Mouse (Mus musculus) heart, embryonic 16.5 days (tissue): ENCODE data around the gene Slc39a12. TPM values are rescaled to one million over a fixed set of nuclear protein-coding genes. Genes with fewer than 3 reads are reported as not detected.

Experiments used
- ATAC-seq: fragments of 200-750 bp; cut with Nextera tagmentation; replicated peaks from 2 replicates; pipeline ENCODE4 v1.8.0; 2017; ENCODE audit warnings: moderate number of reproducible peaks; ENCODE audit not compliant: insufficient read depth, low FRiP score; ENCODE audit errors: extremely low read depth
- H3K27ac ChIP-seq: fragments of 300-500 bp; sonication (generic); 2 replicates; pipeline ENCODE4 v1.5.1; 2014; ENCODE audit warnings: mild to moderate bottlenecking, low read length, control low read depth, moderate library complexity
- H3K27me3 ChIP-seq: fragments of 300-500 bp; sonication (generic); 2 replicates; pipeline ENCODE4 v1.6.1; 2014; ENCODE audit warnings: low read length, mixed read lengths; ENCODE audit not compliant: control insufficient read depth, insufficient read depth
- H3K36me3 ChIP-seq: fragments of 300-500 bp; sonication (generic); 2 replicates; pipeline ENCODE4 v1.6.1; 2014; ENCODE audit not compliant: control insufficient read depth, insufficient read depth
- H3K4me1 ChIP-seq: fragments of 300-500 bp; sonication (generic); 2 replicates; pipeline ENCODE4 v1.6.1; 2014; ENCODE audit warnings: low read length, mixed read lengths; ENCODE audit not compliant: control insufficient read depth, insufficient read depth
- H3K4me2 ChIP-seq: fragments of 300-500 bp; sonication (generic); 2 replicates; pipeline ENCODE4 v1.6.1; 2014; ENCODE audit warnings: low read depth, mild to moderate bottlenecking, control low read depth, low read length
- H3K4me3 ChIP-seq: fragments of 300-500 bp; sonication (generic); 2 replicates; pipeline ENCODE4 v1.5.1; 2014; ENCODE audit warnings: mild to moderate bottlenecking, control low read depth, low read length
- H3K9ac ChIP-seq: fragments of 300-500 bp; sonication (generic); 2 replicates; pipeline ENCODE4 v1.6.1; 2014; ENCODE audit warnings: low read length, control low read depth
- H3K9me3 ChIP-seq: fragments of 300-500 bp; sonication (generic); replicated peaks from 2 replicates; pipeline ENCODE4 v1.6.1; 2016; ENCODE audit warnings: low read length; ENCODE audit not compliant: control insufficient read depth
- WGBS: fragments of 180-500 bp; shearing (Covaris S2); extraction: QIAGEN DNeasy Blood & Tissue Kit; methylation state at CpG from one replicate; pipeline ENCODE4 v1.1.7; 2014; 5-methylcytosine and 5-hydroxymethylcytosine counted together
- polyA plus RNA-seq: library from polyadenylated mRNA; unstranded; fragments of >200 nt; fragmentation: Nextera tagmentation; extraction: Ambion mirVana; gene quantifications from 2 replicates; pipeline ENCODE4 v1.2.1, GENCODE M21; 2015

The Slc39a12 gene
- polyA plus RNA-seq, 1 experiment from 2014 or later: not detected

DNA sequence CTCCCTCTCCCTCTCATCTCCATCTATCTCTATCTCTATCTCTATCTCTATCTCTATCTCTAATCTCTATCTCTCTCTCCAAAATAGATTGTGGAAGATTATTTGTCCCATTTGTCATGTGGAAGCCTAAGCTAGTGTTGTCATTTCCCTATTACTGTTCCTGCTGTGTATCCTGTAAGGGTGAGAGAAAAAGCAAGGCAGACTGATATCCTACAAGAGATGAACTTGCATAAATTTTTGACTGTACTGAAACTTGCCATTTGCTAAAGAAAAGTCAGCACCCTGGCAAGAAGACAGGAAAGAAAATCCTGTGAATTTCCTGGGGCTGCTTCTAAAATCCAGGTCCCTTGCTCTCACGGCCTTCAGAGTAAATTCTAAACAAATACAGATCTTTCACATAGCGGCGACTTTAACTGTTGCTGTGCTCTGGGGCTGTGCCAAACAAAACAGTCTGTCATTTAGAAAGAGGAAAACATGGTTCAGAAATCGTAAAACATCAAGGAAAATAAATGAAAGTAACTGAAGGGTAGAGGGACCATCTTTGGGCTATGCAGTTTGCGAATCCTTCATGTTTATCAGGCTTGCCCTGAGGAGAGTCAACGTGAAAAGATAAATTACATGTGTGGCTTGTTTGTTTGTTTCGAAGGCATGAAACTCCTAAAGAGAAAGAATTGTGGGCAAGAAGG, 67.0 kb downstream of the Slc39a12 start:
- Histone ChIP-seq H3K9ac (no peak overlapping the region), H3K4me2 (no peak overlapping the region), H3K27me3 (no peaks in the 10 kb centered on the region), H3K4me3 (no peak overlapping the region), H3K9me3 (no peaks in the 10 kb centered on the region), H3K27ac (no peak overlapping the region), H3K4me1 (peaks cover 3% of the 10 kb centered on the region; the same call in 1 of the 2 replicates), H3K36me3 (no peaks in the 10 kb centered on the region)
- WGBS: 58% methylated on average over 7 of the region's 7 CpGs
- no peak for ATAC-seq

DNA sequence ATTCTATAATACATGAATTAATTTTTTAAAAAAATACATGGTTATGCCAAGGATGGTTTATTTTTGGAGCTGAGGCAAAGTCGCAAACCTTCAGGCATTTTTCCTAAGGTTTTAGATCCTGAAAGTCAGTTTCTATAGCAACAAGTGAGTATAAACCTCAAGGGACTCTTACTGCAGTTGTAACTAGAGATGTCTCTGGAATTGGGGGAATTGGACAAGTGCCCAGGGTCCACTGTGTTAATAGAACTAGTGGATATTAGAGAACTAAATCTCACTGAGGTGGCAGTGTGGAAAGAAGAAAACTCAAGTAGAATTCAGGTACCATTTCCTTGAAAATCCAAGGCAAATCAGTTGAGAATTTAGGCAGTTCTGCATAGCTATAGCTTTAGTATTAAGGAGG, 76.3 kb downstream of the Slc39a12 start:
- Histone ChIP-seq H3K4me2 (no peak overlapping the region), H3K36me3 (no peaks in the 10 kb centered on the region), H3K27me3 (no peaks in the 10 kb centered on the region), H3K27ac (no peak overlapping the region), H3K9me3 (no peaks in the 10 kb centered on the region), H3K4me1 (no peaks in the 10 kb centered on the region), H3K4me3 (no peak overlapping the region), H3K9ac (no peak overlapping the region)
- ATAC-seq: no peak
- 46% methylated on average over 1 of the region's 1 CpGs for WGBS

GRCm38 (mm10) chr2:14494132-14494531, 106.0 kb downstream of the Slc39a12 start:
- peaks cover 23% of the 10 kb centered on the region; the same call in 1 of the 2 replicates for H3K4me1 ChIP-seq
- H3K27me3 ChIP-seq: no peaks in the 10 kb centered on the region
- no peak overlapping the region for H3K9ac ChIP-seq
- H3K27ac ChIP-seq: peak overlapping the region; percentile 53
- no peak overlapping the region for H3K4me3 ChIP-seq
- H3K4me2 ChIP-seq: no peak overlapping the region
- WGBS: 25% methylated on average over 5 of the region's 5 CpGs
- ATAC-seq: no peak
- no peaks in the 10 kb centered on the region for H3K36me3 ChIP-seq
- no peaks in the 10 kb centered on the region for H3K9me3 ChIP-seq

DNA sequence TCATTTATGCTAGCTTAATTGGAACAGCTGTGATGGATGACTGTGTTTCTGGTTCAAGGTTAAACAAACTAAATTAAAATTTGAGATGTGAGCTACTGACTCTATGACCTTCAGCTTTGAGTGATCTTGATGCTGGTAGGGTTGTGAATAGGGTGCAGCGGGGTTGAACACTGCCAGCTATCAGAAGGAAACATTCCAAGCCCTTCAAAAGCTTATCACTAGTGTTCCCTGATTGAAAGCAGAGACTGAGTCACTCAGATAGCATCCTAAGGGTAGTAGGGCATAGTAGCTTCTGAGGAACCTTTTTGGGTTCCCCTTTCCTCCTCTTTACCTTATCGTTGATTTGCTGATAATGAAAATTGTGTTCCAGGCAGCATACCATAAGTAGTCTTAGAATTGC, 108.0 kb downstream of the Slc39a12 start:
- Histone ChIP-seq H3K9ac (no peak overlapping the region), H3K27ac (peak overlapping the region; percentile 93), H3K4me2 (peak overlapping the region; percentile 49), H3K4me1 (peaks cover 21% of the 10 kb centered on the region; the same call in 1 of the 2 replicates), H3K4me3 (peak overlapping the region; percentile 24), H3K36me3 (no peaks in the 10 kb centered on the region), H3K9me3 (no peaks in the 10 kb centered on the region), H3K27me3 (no peaks in the 10 kb centered on the region)
- WGBS: 6% methylated on average over 2 of the region's 2 CpGs
- peak; percentile 93 for ATAC-seq

DNA sequence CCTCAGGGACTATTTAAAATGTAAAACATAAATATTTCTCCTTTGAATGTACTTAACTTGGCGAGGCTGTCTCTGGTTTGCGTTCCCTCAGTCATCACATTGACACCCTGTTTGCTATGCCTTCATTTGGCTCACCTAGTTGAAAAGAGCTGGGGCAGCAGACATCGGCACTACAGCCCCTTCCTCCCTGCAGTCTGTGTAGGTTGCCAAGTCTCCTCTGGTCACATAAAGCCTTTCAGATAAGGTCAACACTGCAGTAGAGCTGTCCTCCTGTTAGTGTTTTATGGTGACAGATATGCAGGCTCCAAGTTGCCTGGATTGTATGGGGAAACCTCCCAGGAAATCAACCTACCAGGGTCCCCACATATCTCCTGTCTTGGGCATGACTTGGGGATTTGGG, 114.4 kb downstream of the Slc39a12 start:
- H3K36me3 ChIP-seq: no peaks in the 10 kb centered on the region
- WGBS: 13% methylated on average over 3 of the region's 3 CpGs
- ATAC-seq: peak; percentile 84
- H3K9ac ChIP-seq: no peak overlapping the region
- peaks cover 18% of the 10 kb centered on the region for H3K4me1 ChIP-seq
- H3K4me3 ChIP-seq: no peak overlapping the region
- no peaks in the 10 kb centered on the region for H3K27me3 ChIP-seq
- H3K9me3 ChIP-seq: no peaks in the 10 kb centered on the region
- peak overlapping the region; percentile 4; the same call in 1 of the 2 replicates for H3K4me2 ChIP-seq
- peak overlapping the region; percentile 65 for H3K27ac ChIP-seq

DNA sequence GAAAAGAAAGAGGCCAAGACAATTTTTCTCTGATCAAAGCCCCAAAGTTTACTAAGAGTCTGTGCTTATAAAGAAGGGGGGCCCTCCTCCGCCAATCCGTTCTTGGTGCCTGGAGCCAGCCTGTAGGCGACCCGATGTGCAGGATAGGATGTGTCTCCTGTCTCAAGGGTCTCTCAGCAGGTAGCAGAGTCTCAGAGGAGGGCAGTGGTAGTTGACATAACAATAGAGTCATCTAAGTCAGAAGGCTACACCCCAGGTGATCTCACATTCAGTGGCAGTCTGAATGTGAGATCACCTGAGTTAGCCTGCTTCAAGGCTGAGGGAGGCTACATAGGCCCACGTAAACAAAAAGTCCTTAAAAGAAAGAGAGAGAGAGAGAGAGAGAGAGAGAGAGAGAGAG, 130.1 kb downstream of the Slc39a12 start:
- H3K4me3 ChIP-seq: no peak overlapping the region
- H3K27ac ChIP-seq: no peak overlapping the region
- ATAC-seq: no peak
- H3K36me3 ChIP-seq: no peaks in the 10 kb centered on the region
- H3K9ac ChIP-seq: no peak overlapping the region
- 0 out of 2 replicates have a peak, but pooled peaks cover 3% of the 10 kb centered on the region for H3K4me1 ChIP-seq
- H3K4me2 ChIP-seq: no peak overlapping the region
- H3K27me3 ChIP-seq: no peaks in the 10 kb centered on the region
- WGBS: 75% methylated on average over 5 of the region's 5 CpGs
- H3K9me3 ChIP-seq: no peaks in the 10 kb centered on the region

DNA sequence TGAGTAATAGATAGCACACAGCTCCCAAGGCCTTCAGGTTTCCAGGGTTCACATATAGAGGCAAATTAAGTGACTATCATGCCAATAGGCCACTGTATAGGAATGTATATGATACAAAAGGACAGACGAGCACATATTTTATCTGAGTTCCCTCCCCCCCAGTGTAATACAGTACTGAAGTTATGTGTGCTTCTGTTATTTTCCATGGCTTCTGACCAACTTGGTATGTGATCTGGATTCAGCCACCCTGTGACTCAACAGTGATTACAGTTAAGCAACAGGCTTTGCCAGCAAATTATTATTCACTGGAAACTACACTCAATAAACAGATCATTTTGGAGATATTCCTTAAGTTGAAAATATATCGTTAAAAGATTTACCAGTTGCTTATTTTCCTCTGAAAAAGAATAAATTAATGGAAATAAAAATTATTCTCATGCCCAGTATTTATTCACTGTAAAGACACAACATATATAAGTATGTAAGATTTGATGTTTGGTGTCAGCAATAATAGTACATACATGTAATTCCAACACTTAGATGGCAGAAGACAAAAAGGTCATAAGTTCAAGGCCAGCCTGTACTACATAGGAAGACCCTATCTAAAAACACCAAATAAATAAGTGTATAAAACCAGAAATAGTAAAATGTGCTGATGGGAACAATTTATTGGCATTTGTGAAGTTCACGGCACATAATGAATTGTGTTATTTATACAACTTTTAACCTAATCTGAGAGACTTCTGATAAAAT, 146.4 kb downstream of the Slc39a12 start:
- no peak overlapping the region for H3K4me3 ChIP-seq
- H3K4me2 ChIP-seq: no peak overlapping the region
- H3K36me3 ChIP-seq: no peaks in the 10 kb centered on the region
- no peak overlapping the region for H3K27ac ChIP-seq
- no peaks in the 10 kb centered on the region for H3K27me3 ChIP-seq
- ATAC-seq: no peak
- H3K9me3 ChIP-seq: no peaks in the 10 kb centered on the region
- WGBS: 81% methylated on average over 3 of the region's 3 CpGs
- H3K9ac ChIP-seq: no peak overlapping the region
- no peaks in the 10 kb centered on the region for H3K4me1 ChIP-seq

- Histone ChIP-seq H3K4me2 (no peak overlapping the region), H3K4me1 (no peaks in the 10 kb centered on the region), H3K36me3 (no peaks in the 10 kb centered on the region), H3K4me3 (no peak overlapping the region), H3K27ac (no peak overlapping the region), H3K9me3 (no peaks in the 10 kb centered on the region), H3K9ac (no peak overlapping the region), H3K27me3 (no peaks in the 10 kb centered on the region)
- 85% methylated on average over 3 of the region's 3 CpGs for WGBS
- no peak for ATAC-seq
Measured at GRCm38 (mm10) chr2:14535246-14535671, 147.1 kb downstream of the Slc39a12 start.

- Histone ChIP-seq H3K27ac (no peak overlapping the region), H3K27me3 (no peaks in the 10 kb centered on the region), H3K9ac (no peak overlapping the region), H3K36me3 (no peaks in the 10 kb centered on the region), H3K4me3 (no peak overlapping the region), H3K4me2 (no peak overlapping the region), H3K4me1 (no peaks in the 10 kb centered on the region), H3K9me3 (no peaks in the 10 kb centered on the region)
- ATAC-seq: no peak
- WGBS: 60% methylated on average over 3 of the region's 3 CpGs
Measured at GRCm38 (mm10) chr2:14537781-14538180, 149.7 kb downstream of the Slc39a12 start.
